Mouse (Mus musculus) neural tube, embryonic 14.5 days (tissue): Measurements from ENCODE around the gene Prim2. TPM values are rescaled to one million over a fixed set of nuclear protein-coding genes. Genes with fewer than 3 reads are reported as not detected.

Experiments used
- ATAC-seq: fragments of 200-750 bp; cut with Nextera tagmentation; 2 replicates; pipeline ENCODE4 v1.8.0; 2017; ENCODE audit warnings: low read depth, mild to moderate bottlenecking, moderate TSS enrichment, moderate library complexity
- H3K27ac ChIP-seq: fragments of 300-500 bp; sonication (generic); 2 replicates; pipeline ENCODE4 v1.5.1; 2014; ENCODE audit warnings: low read depth, mild to moderate bottlenecking, control low read depth, low read length, moderate library complexity, mixed read lengths
- H3K27me3 ChIP-seq: fragments of 300-500 bp; sonication (generic); 2 replicates; pipeline ENCODE4 v1.6.1; 2014; ENCODE audit warnings: low read length; ENCODE audit not compliant: control insufficient read depth, insufficient read depth
- H3K36me3 ChIP-seq: fragments of 300-500 bp; sonication (generic); 2 replicates; pipeline ENCODE4 v1.6.1; 2014; ENCODE audit warnings: low read length, mixed read lengths; ENCODE audit not compliant: control insufficient read depth, insufficient read depth
- H3K4me1 ChIP-seq: fragments of 300-500 bp; sonication (generic); 2 replicates; pipeline ENCODE4 v1.6.1; 2014; ENCODE audit warnings: low read length; ENCODE audit not compliant: control insufficient read depth, insufficient read depth
- H3K4me2 ChIP-seq: fragments of 300-500 bp; sonication (generic); 2 replicates; pipeline ENCODE4 v1.6.1; 2014; ENCODE audit warnings: mild to moderate bottlenecking, low read depth, low read length, control low read depth
- H3K4me3 ChIP-seq: fragments of 300-500 bp; sonication (generic); 2 replicates; pipeline ENCODE4 v1.5.1; 2014; ENCODE audit warnings: low read depth, low read length, control low read depth, mixed read lengths
- H3K9ac ChIP-seq: fragments of 300-500 bp; sonication (generic); replicated peaks from 2 replicates; pipeline ENCODE4 v1.6.1; 2014; ENCODE audit warnings: low read depth, mild to moderate bottlenecking, control low read depth, low read length, mixed read lengths
- H3K9me3 ChIP-seq: fragments of 300-500 bp; sonication (generic); 2 replicates; pipeline ENCODE4 v1.6.1; 2016; ENCODE audit warnings: low read length; ENCODE audit not compliant: control insufficient read depth
- WGBS: fragments of 180-500 bp; shearing (Covaris S2); extraction: QIAGEN DNeasy Blood & Tissue Kit; methylation state at CpG from one replicate; pipeline ENCODE4 v1.1.7; 2014; 5-methylcytosine and 5-hydroxymethylcytosine counted together
- polyA plus RNA-seq: library from polyadenylated mRNA; unstranded; fragments of >200 nt; fragmentation: Nextera tagmentation; extraction: Ambion mirVana; gene quantifications from 2 replicates; pipeline ENCODE4 v1.2.1, GENCODE M21; 2014

Prim2 gene
- polyA plus RNA-seq, 1 experiment from 2014 or later = 20.7 TPM

DNA sequence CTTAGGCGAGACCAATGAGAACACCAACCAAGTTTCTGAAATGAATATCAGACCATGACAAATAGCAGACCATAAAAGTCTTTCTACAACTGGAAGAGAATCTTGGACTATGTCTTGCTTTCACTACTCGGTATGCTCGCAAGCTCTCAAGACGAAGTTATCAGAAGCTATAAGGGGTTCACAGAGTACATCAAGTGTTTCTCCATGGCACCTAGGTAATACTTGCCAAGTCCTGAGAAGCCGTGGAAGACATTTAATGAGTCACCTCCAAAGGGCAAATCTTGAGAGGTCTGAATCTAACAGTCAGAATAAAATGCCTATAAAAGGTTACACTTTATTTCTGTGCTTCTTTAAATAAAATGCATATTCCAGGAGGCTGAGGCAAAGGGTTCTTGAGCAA is 181.2 kb downstream of the Prim2 start:
- whole genome bisulfite sequencing = 94% methylated on average over 5 of the region's 5 CpGs
- Histone ChIP-seq H3K27ac (no peak overlapping the region), H3K36me3 (no peaks in the 10 kb centered on the region), H3K4me3 (no peak overlapping the region), H3K4me1 (no peaks in the 10 kb centered on the region), H3K4me2 (no peak overlapping the region), H3K9ac (no peak overlapping the region), H3K9me3 (no peaks in the 10 kb centered on the region), H3K27me3 (no peaks in the 10 kb centered on the region)
- no peak for ATAC-seq

DNA sequence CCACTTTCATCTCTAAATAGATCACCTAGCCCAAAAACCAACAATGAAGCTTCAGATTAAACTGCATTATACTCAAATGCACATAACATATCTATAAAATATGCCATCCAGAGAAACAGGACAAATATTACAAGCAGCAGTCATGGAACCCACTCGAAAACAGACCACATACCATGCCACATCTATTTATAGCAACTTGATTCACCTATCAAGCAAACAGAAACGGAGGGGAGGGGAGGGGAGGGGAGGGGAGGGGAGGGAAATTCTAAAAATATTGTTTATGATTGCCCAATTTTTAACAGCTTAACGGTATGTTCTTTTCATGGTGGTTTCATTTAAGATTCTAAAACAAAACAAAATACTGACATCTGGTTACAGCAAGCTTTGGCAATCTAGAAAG is 185.8 kb downstream of the Prim2 start:
- H3K27me3 ChIP-seq = no peaks in the 10 kb centered on the region
- no peaks in the 10 kb centered on the region for H3K9me3 ChIP-seq
- H3K4me1 ChIP-seq = no peaks in the 10 kb centered on the region
- no peak overlapping the region for H3K27ac ChIP-seq
- H3K4me3 ChIP-seq = no peak overlapping the region
- H3K36me3 ChIP-seq = no peaks in the 10 kb centered on the region
- H3K9ac ChIP-seq = no peak overlapping the region
- H3K4me2 ChIP-seq = no peak overlapping the region
- no peak for ATAC-seq
- WGBS = 84% methylated on average over 3 of the region's 3 CpGs

DNA sequence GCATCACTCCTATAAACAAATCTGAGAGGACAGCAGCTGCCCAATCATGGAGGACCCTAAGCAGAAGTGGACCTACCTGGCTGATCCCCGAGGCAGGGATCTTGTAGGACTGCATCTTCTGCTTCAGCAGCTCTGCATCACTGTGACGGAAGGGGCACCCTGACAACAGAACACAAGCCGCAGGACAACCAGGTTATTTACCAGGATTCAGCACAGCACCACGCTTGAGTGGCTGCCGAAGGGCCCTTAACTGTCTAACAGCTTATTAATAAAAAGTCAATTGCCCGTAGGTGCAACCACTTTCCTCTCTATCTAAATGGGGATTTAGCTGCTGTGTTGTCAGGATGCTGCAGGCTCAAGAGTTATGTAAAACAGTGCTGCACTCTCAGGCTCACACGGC is 189.2 kb downstream of the Prim2 start:
- no peak overlapping the region for H3K27ac ChIP-seq
- ATAC-seq = peak; percentile 51
- no peak overlapping the region for H3K4me2 ChIP-seq
- H3K27me3 ChIP-seq = no peaks in the 10 kb centered on the region
- no peaks in the 10 kb centered on the region for H3K9me3 ChIP-seq
- H3K9ac ChIP-seq = no peak overlapping the region
- no peaks in the 10 kb centered on the region for H3K36me3 ChIP-seq
- no peak overlapping the region for H3K4me3 ChIP-seq
- WGBS = 69% methylated on average over 7 of the region's 7 CpGs
- no peaks in the 10 kb centered on the region for H3K4me1 ChIP-seq

DNA sequence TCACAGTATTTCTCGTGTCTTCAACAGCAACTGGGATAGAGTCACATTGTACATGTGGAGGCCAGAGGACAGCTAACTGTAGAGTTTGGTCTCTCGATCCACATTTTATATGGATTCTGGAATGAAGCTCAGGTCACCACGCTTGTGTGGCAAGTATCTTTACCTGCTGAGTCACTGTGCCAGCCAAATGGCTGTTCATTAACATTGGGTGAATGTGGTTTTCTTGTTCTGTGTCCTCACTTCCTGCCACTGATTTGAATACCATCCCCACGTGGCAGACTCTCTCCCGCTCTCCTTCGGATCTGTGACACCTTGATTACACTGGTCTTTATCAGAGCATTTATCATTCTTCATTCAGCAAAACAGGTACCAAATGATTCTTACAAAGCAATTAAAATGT is 198.5 kb downstream of the Prim2 start:
- no peak for ATAC-seq
- WGBS = 82% methylated on average over 6 of the region's 6 CpGs

DNA sequence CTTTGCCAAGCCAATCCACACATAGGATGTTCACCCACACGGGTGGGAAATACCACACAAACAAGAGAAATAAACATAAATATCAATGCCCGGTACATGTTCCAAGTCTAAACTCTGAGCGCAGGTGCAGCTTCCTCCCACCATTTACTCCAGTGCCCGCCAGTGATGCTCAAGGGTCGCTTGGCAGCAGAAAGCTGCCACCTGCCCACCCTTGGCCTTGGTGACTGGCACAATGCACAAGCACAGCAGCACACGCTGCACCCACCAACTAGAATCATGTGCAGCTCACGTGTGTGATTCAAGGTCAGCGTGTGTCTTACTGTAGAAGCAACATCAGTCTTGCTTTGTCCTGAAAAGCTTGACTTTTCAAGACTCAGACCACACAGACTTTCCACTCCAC is 199.4 kb downstream of the Prim2 start:
- H3K36me3 ChIP-seq = no peaks in the 10 kb centered on the region
- ATAC-seq = no peak
- H3K4me3 ChIP-seq = no peak overlapping the region
- no peak overlapping the region for H3K9ac ChIP-seq
- H3K9me3 ChIP-seq = no peaks in the 10 kb centered on the region
- H3K4me2 ChIP-seq = no peak overlapping the region
- no peaks in the 10 kb centered on the region for H3K4me1 ChIP-seq
- no peaks in the 10 kb centered on the region for H3K27me3 ChIP-seq
- no peak overlapping the region for H3K27ac ChIP-seq
- 94% methylated on average over 8 of the region's 8 CpGs for WGBS

More for the DNA sequence above, 198.5 kb downstream of the Prim2 start:
- no peak overlapping the region for H3K9ac ChIP-seq
- H3K4me1 ChIP-seq = no peaks in the 10 kb centered on the region
- H3K9me3 ChIP-seq = no peaks in the 10 kb centered on the region
- H3K27ac ChIP-seq = no peak overlapping the region
- no peak overlapping the region for H3K4me2 ChIP-seq
- no peak overlapping the region for H3K4me3 ChIP-seq
- H3K27me3 ChIP-seq = no peaks in the 10 kb centered on the region
- H3K36me3 ChIP-seq = no peaks in the 10 kb centered on the region

DNA sequence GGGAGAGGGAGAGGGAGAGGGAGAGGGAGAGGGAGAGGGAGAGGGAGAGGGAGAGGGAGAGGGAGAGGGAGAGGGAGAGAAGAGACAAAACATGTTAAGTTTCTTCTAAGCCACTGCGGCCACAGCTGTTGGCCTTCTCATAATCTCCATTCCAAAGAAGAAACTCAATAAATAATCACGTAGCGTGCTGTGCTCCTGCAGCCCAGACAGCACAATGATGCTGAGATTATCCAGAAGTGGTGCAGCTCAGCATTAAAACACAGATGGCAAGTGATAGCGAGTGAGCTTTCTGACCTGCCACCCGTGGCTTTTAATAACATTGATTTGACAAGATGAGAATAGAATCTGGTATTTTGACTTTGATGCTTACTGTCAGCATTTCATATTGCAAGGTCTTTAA is 205.4 kb downstream of the Prim2 start:
- no peak for ATAC-seq
- H3K27me3 ChIP-seq = no peaks in the 10 kb centered on the region
- H3K4me3 ChIP-seq = no peak overlapping the region
- WGBS = 46% methylated on average over 5 of the region's 5 CpGs
- H3K9me3 ChIP-seq = no peaks in the 10 kb centered on the region
- no peak overlapping the region for H3K4me2 ChIP-seq
- H3K4me1 ChIP-seq = no peaks in the 10 kb centered on the region
- no peaks in the 10 kb centered on the region for H3K36me3 ChIP-seq
- no peak overlapping the region for H3K27ac ChIP-seq
- no peak overlapping the region for H3K9ac ChIP-seq

DNA sequence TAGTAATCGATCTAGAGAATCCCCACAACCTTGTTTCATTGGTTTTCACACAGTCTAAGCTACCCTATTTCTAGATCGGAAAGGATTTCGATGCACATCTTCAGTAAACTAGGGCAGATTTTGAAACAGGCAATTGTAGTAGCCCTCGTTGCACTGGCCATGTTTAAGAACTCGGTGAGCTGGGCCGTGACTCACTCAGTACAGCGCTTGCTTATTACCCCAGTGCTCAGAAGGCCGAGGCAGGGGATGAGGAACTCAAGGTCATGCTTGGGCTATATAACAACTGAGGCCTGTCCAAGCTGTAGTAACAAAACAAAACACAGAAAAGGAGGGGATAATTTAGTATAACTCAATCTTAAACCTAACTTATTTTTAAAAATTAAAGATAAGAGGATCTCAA is 208.9 kb downstream of the Prim2 start:
- no peaks in the 10 kb centered on the region for H3K27me3 ChIP-seq
- H3K4me3 ChIP-seq = no peak overlapping the region
- H3K27ac ChIP-seq = no peak overlapping the region
- no peak overlapping the region for H3K4me2 ChIP-seq
- no peaks in the 10 kb centered on the region for H3K4me1 ChIP-seq
- 0 out of 2 replicates have a peak, but pooled peaks have one; percentile 14 for ATAC-seq
- H3K9ac ChIP-seq = no peak overlapping the region
- 84% methylated on average over 8 of the region's 8 CpGs for WGBS
- no peaks in the 10 kb centered on the region for H3K9me3 ChIP-seq
- H3K36me3 ChIP-seq = no peaks in the 10 kb centered on the region

DNA sequence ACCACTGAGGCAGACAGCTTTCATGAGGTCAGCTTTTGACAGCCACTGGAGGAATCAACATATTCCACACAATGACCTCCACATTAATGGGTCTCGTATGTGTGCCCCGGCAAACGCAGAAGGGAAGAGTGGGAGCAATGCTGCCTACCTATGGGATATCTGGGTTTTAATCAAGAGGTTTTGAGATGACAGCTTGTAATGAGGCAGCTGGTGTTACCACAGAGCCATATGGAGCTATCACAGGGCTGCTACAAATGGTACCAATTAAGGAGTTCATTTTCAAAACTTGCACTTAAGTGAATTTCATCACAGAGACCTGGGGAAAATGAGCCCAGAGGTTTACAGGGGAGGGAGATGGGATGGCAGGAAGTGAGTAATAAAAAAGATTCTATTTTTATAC is 209.3 kb downstream of the Prim2 start:
- ATAC-seq = peak; percentile 54; the same call in 1 of the 2 replicates
- 70% methylated on average over 3 of the region's 3 CpGs for WGBS
- Histone ChIP-seq H3K4me3 (no peak overlapping the region), H3K27me3 (no peaks in the 10 kb centered on the region), H3K4me2 (no peak overlapping the region), H3K9ac (no peak overlapping the region), H3K27ac (no peak overlapping the region), H3K4me1 (no peaks in the 10 kb centered on the region), H3K36me3 (no peaks in the 10 kb centered on the region), H3K9me3 (no peaks in the 10 kb centered on the region)

DNA sequence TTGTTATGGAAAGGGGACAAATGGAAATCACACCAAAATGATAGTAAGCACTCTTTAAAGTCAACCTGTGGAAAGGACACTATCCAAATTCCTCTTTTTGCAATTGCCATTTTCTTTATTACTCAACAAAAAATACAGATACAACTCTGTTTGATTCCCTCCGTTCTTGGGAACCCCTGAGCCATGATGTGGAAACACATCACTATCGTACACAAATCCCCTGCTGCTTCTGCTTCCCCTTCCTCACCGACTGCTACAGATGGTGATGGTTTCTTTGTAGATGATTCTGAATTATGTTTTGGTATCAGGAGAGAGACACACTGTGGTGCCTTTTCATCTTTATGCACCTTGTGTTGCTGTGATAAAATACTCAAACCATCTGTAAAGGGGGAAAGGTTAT is 210.6 kb downstream of the Prim2 start:
- WGBS = 64% methylated on average over 3 of the region's 3 CpGs
- Histone ChIP-seq H3K27ac (no peak overlapping the region), H3K4me3 (no peak overlapping the region), H3K4me1 (no peaks in the 10 kb centered on the region), H3K36me3 (no peaks in the 10 kb centered on the region), H3K4me2 (no peak overlapping the region), H3K9ac (no peak overlapping the region), H3K9me3 (no peaks in the 10 kb centered on the region), H3K27me3 (no peaks in the 10 kb centered on the region)
- no peak for ATAC-seq

DNA sequence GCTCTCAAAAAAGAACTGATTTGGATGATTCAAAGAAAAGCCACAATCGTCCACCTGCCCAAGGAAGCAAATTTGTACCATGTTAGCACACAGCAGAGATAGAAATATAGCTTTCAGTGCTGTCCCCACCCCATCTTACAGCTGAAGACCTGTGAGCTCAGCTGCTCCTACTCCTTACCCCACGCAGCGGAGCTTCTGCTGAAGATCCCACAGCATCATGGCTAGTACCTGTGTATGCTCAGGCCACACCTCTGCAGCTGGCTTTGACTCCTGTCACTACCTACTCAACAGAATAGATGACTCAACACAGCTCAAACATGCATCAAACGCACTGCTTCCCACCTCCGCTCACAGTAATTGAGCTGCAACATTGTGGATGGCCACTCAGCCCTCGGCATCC is 215.3 kb downstream of the Prim2 start:
- Histone ChIP-seq H3K9me3 (no peaks in the 10 kb centered on the region), H3K27ac (no peak overlapping the region), H3K27me3 (no peaks in the 10 kb centered on the region), H3K36me3 (no peaks in the 10 kb centered on the region), H3K9ac (no peak overlapping the region), H3K4me2 (no peak overlapping the region), H3K4me3 (no peak overlapping the region), H3K4me1 (no peaks in the 10 kb centered on the region)
- 94% methylated on average over 6 of the region's 6 CpGs for WGBS
- no peak for ATAC-seq
